Mouse (Mus musculus) urinary bladder, adult 18-20 months (tissue): ENCODE measurements at regions not wholly inside any gene's neighbourhood (a gene's known extent, or its start where the extent isn't known, plus 50 kb on each side); places are given as distances from the start of the nearest gene placed in this dataset.
"Not testable (repeated sequence)": the region's sequence is repeated elsewhere in the genome, so short reads cannot be mapped to it uniquely, and the experiment has no call there.

Experiments
- DNase-seq, 2 experiments: peaks; one replicate each; pipeline ENCODE4 v3.0.0; 2022; ENCODE audit warnings: low spot score in 2 of 2, mixed read lengths in 2 of 2

GRCm38 (mm10) chr4:10311886-10312285, 562.4 kb upstream of the 2610301B20Rik start:
- DNase-seq, result no peak

GRCm38 (mm10) chr4:10315144-10315543, 559.2 kb upstream of the 2610301B20Rik start:
- DNase-seq, result no peak

- no peak for DNase-seq
Observed at GRCm38 (mm10) chr4:10315875-10316274, 558.4 kb upstream of the 2610301B20Rik start.

- DNase-seq, result no peak
Observed at GRCm38 (mm10) chr4:10344147-10344546, 530.2 kb upstream of the 2610301B20Rik start.

GRCm38 (mm10) chr4:10351876-10352627, 522.2 kb upstream of the 2610301B20Rik start:
- no peak for DNase-seq

GRCm38 (mm10) chr4:10357572-10357971, 516.7 kb upstream of the 2610301B20Rik start:
- peak in 1 of 2 experiments; percentile 9 for DNase-seq

GRCm38 (mm10) chr4:10389790-10390189, 484.5 kb upstream of the 2610301B20Rik start:
- no peak for DNase-seq

- DNase-seq, result no peak
Observed at GRCm38 (mm10) chr4:10397249-10397648, 477.0 kb upstream of the 2610301B20Rik start.

- no peak for DNase-seq
Observed at GRCm38 (mm10) chr4:10398075-10398474, 476.2 kb upstream of the 2610301B20Rik start.

GRCm38 (mm10) chr4:10399649-10400048, 474.6 kb upstream of the 2610301B20Rik start:
- DNase-seq, result no peak

GRCm38 (mm10) chr4:10402928-10403327, 471.4 kb upstream of the 2610301B20Rik start:
- DNase-seq, result no peak

- no peak for DNase-seq
Observed at GRCm38 (mm10) chr4:10404438-10404837, 469.9 kb upstream of the 2610301B20Rik start.

- no peak for DNase-seq
Observed at GRCm38 (mm10) chr4:10405102-10405501, 469.2 kb upstream of the 2610301B20Rik start.

- no peak for DNase-seq
Observed at GRCm38 (mm10) chr4:10414274-10414673, 460.0 kb upstream of the 2610301B20Rik start.

- no peak for DNase-seq
Observed at GRCm38 (mm10) chr4:10421354-10421753, 452.9 kb upstream of the 2610301B20Rik start.

- DNase-seq, result no peak
Observed at GRCm38 (mm10) chr4:10434438-10434837, 439.9 kb upstream of the 2610301B20Rik start.

- not testable (repeated sequence) for DNase-seq
Observed at GRCm38 (mm10) chr4:10439921-10440320, 434.4 kb upstream of the 2610301B20Rik start.

- no peak for DNase-seq
Observed at GRCm38 (mm10) chr4:10459603-10460002, 414.7 kb upstream of the 2610301B20Rik start.

- no peak for DNase-seq
Observed at GRCm38 (mm10) chr4:10480936-10481335, 393.4 kb upstream of the 2610301B20Rik start.

- no peak for DNase-seq
Observed at GRCm38 (mm10) chr4:10508163-10508821, 366.0 kb upstream of the 2610301B20Rik start.

- no peak for DNase-seq
Observed at GRCm38 (mm10) chr4:10510013-10510412, 364.3 kb upstream of the 2610301B20Rik start.

GRCm38 (mm10) chr4:10550711-10551305, 323.5 kb upstream of the 2610301B20Rik start:
- DNase-seq, result no peak

- DNase-seq, result no peak
Observed at GRCm38 (mm10) chr4:10553724-10554123, 320.6 kb upstream of the 2610301B20Rik start.
